Mouse (Mus musculus) forebrain, embryonic 11.5 days (tissue): ENCODE measurements at regions not wholly inside any gene's neighbourhood (a gene's known extent, or its start where the extent isn't known, plus 50 kb on each side); places are given as distances from the start of the nearest gene placed in this dataset.

Experiments used
- ATAC-seq: fragments of 200-750 bp; cut with Nextera tagmentation; replicated peaks from 2 replicates; pipeline ENCODE4 v1.8.0; 2017; ENCODE audit warnings: moderate TSS enrichment; ENCODE audit not compliant: low FRiP score
- DNase-seq: peaks from one replicate; pipeline ENCODE4 v3.0.0-alpha.2; 2017; ENCODE audit warnings: low spot score
- H3K27ac ChIP-seq: fragments of 300-500 bp; sonication (generic); 2 replicates; pipeline ENCODE4 v1.5.1; 2014; ENCODE audit warnings: low read depth, low read length
- H3K27me3 ChIP-seq: fragments of 300-500 bp; sonication (generic); 2 replicates; pipeline ENCODE4 v1.6.1; 2014; ENCODE audit warnings: mild to moderate bottlenecking, low read length, mixed read lengths; ENCODE audit not compliant: control insufficient read depth, insufficient read depth
- H3K36me3 ChIP-seq: fragments of 300-500 bp; sonication (generic); 2 replicates; pipeline ENCODE4 v1.6.1; 2014; ENCODE audit warnings: mild to moderate bottlenecking, low read length, moderate library complexity, mixed read lengths; ENCODE audit not compliant: control insufficient read depth, insufficient read depth
- H3K4me1 ChIP-seq: fragments of 300-500 bp; sonication (generic); replicated peaks from 2 replicates; pipeline ENCODE4 v1.6.1; 2014; ENCODE audit warnings: low read length, mixed read lengths; ENCODE audit not compliant: control insufficient read depth, insufficient read depth
- H3K4me2 ChIP-seq: fragments of 300-500 bp; sonication (generic); 2 replicates; pipeline ENCODE4 v1.6.1; 2014; ENCODE audit warnings: low read depth, mild to moderate bottlenecking, low read length, moderate library complexity, mixed read lengths; ENCODE audit not compliant: severe bottlenecking
- H3K4me3 ChIP-seq: fragments of 300-500 bp; sonication (generic); 2 replicates; pipeline ENCODE4 v1.5.1; 2014; ENCODE audit warnings: low read depth, low read length
- H3K9ac ChIP-seq: fragments of 300-500 bp; sonication (generic); 2 replicates; pipeline ENCODE4 v1.6.1; 2014; ENCODE audit warnings: low read length
- H3K9me3 ChIP-seq: fragments of 300-500 bp; sonication (generic); 2 replicates; pipeline ENCODE4 v1.6.1; 2016; ENCODE audit warnings: low read length, mixed read lengths; ENCODE audit not compliant: control insufficient read depth
- WGBS: fragments of 180-500 bp; shearing (Covaris S2); extraction: QIAGEN DNeasy Blood & Tissue Kit; methylation state at CpG from one replicate; pipeline ENCODE4 v1.1.7; 2014; 5-methylcytosine and 5-hydroxymethylcytosine counted together

- Histone ChIP-seq H3K4me2 (no peak overlapping the region), H3K36me3 (no peaks in the 10 kb centered on the region), H3K4me3 (no peak overlapping the region), H3K9me3 (no peaks in the 10 kb centered on the region), H3K9ac (no peak overlapping the region), H3K27ac (no peak overlapping the region), H3K27me3 (no peaks in the 10 kb centered on the region), H3K4me1 (no peaks in the 10 kb centered on the region)
- DNase-seq (no peak), ATAC-seq (no peak)
- 69% methylated on average over 2 of the region's 2 CpGs for WGBS
Measured at GRCm38 (mm10) chr6:116829341-116829740, 112.6 kb upstream of the Tmem72 start.

- no peaks in the 10 kb centered on the region for H3K27me3 ChIP-seq
- no peaks in the 10 kb centered on the region for H3K4me1 ChIP-seq
- no peak overlapping the region for H3K9ac ChIP-seq
- DNase-seq (no peak), ATAC-seq (no peak)
- no peak overlapping the region for H3K27ac ChIP-seq
- no peaks in the 10 kb centered on the region for H3K36me3 ChIP-seq
- H3K4me3 ChIP-seq = no peak overlapping the region
- no peak overlapping the region for H3K4me2 ChIP-seq
- WGBS = 86% methylated on average over 11 of the region's 11 CpGs
- H3K9me3 ChIP-seq = no peaks in the 10 kb centered on the region
Measured at GRCm38 (mm10) chr6:116845990-116846862, 129.5 kb upstream of the Tmem72 start.

GRCm38 (mm10) chr6:116848538-116849093 lies 131.9 kb upstream of the Tmem72 start:
- Histone ChIP-seq H3K9ac (no peak overlapping the region), H3K4me2 (no peak overlapping the region), H3K4me3 (no peak overlapping the region), H3K4me1 (no peaks in the 10 kb centered on the region), H3K27ac (no peak overlapping the region), H3K27me3 (no peaks in the 10 kb centered on the region), H3K9me3 (no peaks in the 10 kb centered on the region), H3K36me3 (no peaks in the 10 kb centered on the region)
- no peak for DNase-seq
- WGBS = 74% methylated on average over 10 of the region's 10 CpGs
- ATAC-seq = no peak

DNA sequence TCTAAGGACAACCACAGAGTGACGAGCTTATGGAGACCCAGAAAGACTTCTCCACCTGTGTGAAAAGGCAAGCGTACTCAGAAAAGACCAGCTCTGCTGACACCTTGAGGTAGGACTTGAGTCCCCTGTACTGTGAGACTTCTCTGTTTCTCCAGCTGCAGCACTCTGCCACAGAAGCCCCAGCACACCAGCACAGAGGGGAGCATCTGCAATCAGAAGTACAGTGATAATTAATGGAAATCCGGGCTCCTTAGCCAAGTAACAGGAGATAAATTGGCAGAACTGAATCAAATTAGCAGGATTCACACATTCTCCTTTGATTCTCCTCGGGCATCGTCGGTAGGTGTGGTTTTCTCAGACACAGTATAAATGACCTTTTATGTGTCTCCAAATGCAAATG lies 137.3 kb upstream of the Tmem72 start:
- no peak overlapping the region for H3K9ac ChIP-seq
- H3K4me3 ChIP-seq = no peak overlapping the region
- no peaks in the 10 kb centered on the region for H3K9me3 ChIP-seq
- no peaks in the 10 kb centered on the region for H3K36me3 ChIP-seq
- H3K4me2 ChIP-seq = no peak overlapping the region
- no peak for DNase-seq
- H3K27me3 ChIP-seq = no peaks in the 10 kb centered on the region
- 71% methylated on average over 6 of the region's 6 CpGs for WGBS
- ATAC-seq = no peak
- no peaks in the 10 kb centered on the region for H3K4me1 ChIP-seq
- H3K27ac ChIP-seq = no peak overlapping the region

DNA sequence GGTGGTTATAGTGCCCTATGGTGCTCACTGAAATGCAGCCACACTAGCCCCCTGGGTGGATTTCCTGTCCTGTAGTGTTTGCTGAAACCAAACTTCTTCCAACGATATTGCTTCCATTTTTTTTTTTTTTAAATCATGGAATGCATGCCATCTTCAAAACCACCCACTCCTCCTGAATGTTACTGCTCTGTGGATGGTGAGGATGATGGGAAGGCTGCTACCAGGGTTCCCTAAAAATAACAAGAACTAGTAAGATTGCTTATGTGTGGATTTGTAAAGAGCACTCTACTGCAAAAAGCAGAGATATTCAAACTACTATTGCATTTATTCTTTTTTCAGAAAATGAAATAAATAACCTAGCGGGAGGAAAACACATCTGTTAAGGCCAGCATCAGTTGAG lies 139.4 kb upstream of the Tmem72 start:
- DNase-seq = no peak
- no peaks in the 10 kb centered on the region for H3K36me3 ChIP-seq
- H3K27me3 ChIP-seq = no peaks in the 10 kb centered on the region
- no peak overlapping the region for H3K4me3 ChIP-seq
- H3K9ac ChIP-seq = no peak overlapping the region
- 93% methylated on average over 2 of the region's 2 CpGs for WGBS
- H3K4me2 ChIP-seq = no peak overlapping the region
- ATAC-seq = no peak
- no peaks in the 10 kb centered on the region for H3K4me1 ChIP-seq
- H3K9me3 ChIP-seq = no peaks in the 10 kb centered on the region
- H3K27ac ChIP-seq = no peak overlapping the region

GRCm38 (mm10) chr6:116856917-116857491 lies 140.3 kb upstream of the Tmem72 start:
- Histone ChIP-seq H3K4me2 (no peak overlapping the region), H3K9me3 (no peaks in the 10 kb centered on the region), H3K4me3 (no peak overlapping the region), H3K27ac (no peak overlapping the region), H3K4me1 (no peaks in the 10 kb centered on the region), H3K36me3 (no peaks in the 10 kb centered on the region), H3K27me3 (no peaks in the 10 kb centered on the region), H3K9ac (no peak overlapping the region)
- no peak for DNase-seq
- 89% methylated on average over 1 of the region's 1 CpGs for WGBS
- ATAC-seq = no peak

GRCm38 (mm10) chr6:116863130-116863529 lies 146.4 kb upstream of the Tmem72 start:
- H3K9ac ChIP-seq = no peak overlapping the region
- no peak overlapping the region for H3K27ac ChIP-seq
- H3K4me3 ChIP-seq = no peak overlapping the region
- no peaks in the 10 kb centered on the region for H3K4me1 ChIP-seq
- 62% methylated on average over 2 of the region's 2 CpGs for WGBS
- ATAC-seq (no peak), DNase-seq (no peak)
- no peaks in the 10 kb centered on the region for H3K27me3 ChIP-seq
- H3K4me2 ChIP-seq = no peak overlapping the region
- no peaks in the 10 kb centered on the region for H3K36me3 ChIP-seq
- no peaks in the 10 kb centered on the region for H3K9me3 ChIP-seq

GRCm38 (mm10) chr6:116863626-116864025 lies 146.9 kb upstream of the Tmem72 start:
- H3K27me3 ChIP-seq = no peaks in the 10 kb centered on the region
- H3K27ac ChIP-seq = no peak overlapping the region
- ATAC-seq (no peak), DNase-seq (no peak)
- no peak overlapping the region for H3K4me3 ChIP-seq
- H3K36me3 ChIP-seq = no peaks in the 10 kb centered on the region
- H3K9ac ChIP-seq = no peak overlapping the region
- H3K4me2 ChIP-seq = no peak overlapping the region
- H3K4me1 ChIP-seq = no peaks in the 10 kb centered on the region
- no peaks in the 10 kb centered on the region for H3K9me3 ChIP-seq
- 77% methylated on average over 2 of the region's 2 CpGs for WGBS
